Mouse (Mus musculus): Measurements from ENCODE around the gene Psmc3.

The Psmc3 gene

GRCm38 (mm10) chr2:91113334-91113733 is 59.5 kb downstream of the Psmc3 start:
- DNase-seq (ENCODE audit: low spot score in 2 of 2): no peak

- DNase-seq (ENCODE audit: low spot score in 2 of 2): no peak
Measured at GRCm38 (mm10) chr2:91113852-91114251, 60.0 kb downstream of the Psmc3 start.

- DNase-seq (ENCODE audit: low spot score in 2 of 2): peak; percentile 96
Measured at GRCm38 (mm10) chr2:91114781-91115577, 61.2 kb downstream of the Psmc3 start.

DNA sequence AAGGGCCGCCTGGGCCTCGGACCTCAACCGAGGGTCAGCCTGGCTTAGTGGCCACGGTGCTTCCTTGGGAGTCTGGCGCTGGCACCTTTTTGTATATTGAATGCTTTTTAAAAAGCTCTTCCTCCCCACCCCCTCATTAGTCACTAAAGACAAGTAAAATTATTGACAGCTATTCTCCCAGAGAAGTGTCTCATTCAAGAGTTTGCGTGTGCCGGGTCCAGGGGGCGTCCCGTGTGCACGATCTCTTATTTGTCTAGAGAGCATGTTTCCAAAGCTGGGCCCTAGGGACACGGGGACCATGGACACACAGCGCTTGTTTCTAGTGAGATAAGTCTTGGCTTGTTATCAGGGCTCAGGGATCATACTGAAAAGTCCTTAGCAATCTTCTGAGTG is 61.8 kb downstream of the Psmc3 start:
- DNase-seq (ENCODE audit: low spot score in 2 of 2): no peak
